Mouse (Mus musculus): ENCODE results near the gene Gm20388. TPM values are rescaled to one million over a fixed set of nuclear protein-coding genes. Genes with fewer than 3 reads are reported as not detected.
A peak's percentile ranks its signal among the peaks of the same experiment; 100 is the strongest.

Gm20388 gene
- polyA plus RNA-seq, 1 experiment: 0.36 TPM

- Histone ChIP-seq H3K27me3 (ENCODE audit: control insufficient read depth) (no peaks in the 10 kb centered on the region), H3K36me3 (ENCODE audit: control insufficient read depth) (peaks cover 95% of the 10 kb centered on the region), H3K9me3 (ENCODE audit: control insufficient read depth, low read length) (peaks cover 3% of the 10 kb centered on the region; the same call in 1 of the 2 replicates), H3K4me1 (ENCODE audit: control insufficient read depth) (peaks cover 85% of the 10 kb centered on the region), H3K4me3 (replicated peaks) (no peak overlapping the region)
- TF ChIP-seq GATA1 (IDR thresholded peaks at IDR 0.05; ENCODE audit: low read length) (no peak), TAL1 (IDR thresholded peaks at IDR 0.05; ENCODE audit: low read length) (no peak)
These were observed 2620.7 kb downstream of the Gm20388 start for GRCm38 (mm10) chr8:122531312-122531711.

GRCm38 (mm10) chr8:122537033-122537432 lies 2626.4 kb downstream of the Gm20388 start:
- no peak for TF ChIP-seq GATA1 (IDR thresholded peaks at IDR 0.05; ENCODE audit: low read length)
- TF ChIP-seq TAL1 (IDR thresholded peaks at IDR 0.05; ENCODE audit: low read length): no peak

GRCm38 (mm10) chr8:122537812-122538211 lies 2627.2 kb downstream of the Gm20388 start:
- TF ChIP-seq TAL1 (IDR thresholded peaks at IDR 0.05; ENCODE audit: low read length) (peak; percentile 86), GATA1 (IDR thresholded peaks at IDR 0.05; ENCODE audit: low read length) (peak; percentile 93)
- Histone ChIP-seq H3K9me3 (ENCODE audit: control insufficient read depth, low read length) (no peaks in the 10 kb centered on the region), H3K4me1 (ENCODE audit: control insufficient read depth) (peaks cover 92% of the 10 kb centered on the region), H3K27me3 (ENCODE audit: control insufficient read depth) (no peaks in the 10 kb centered on the region), H3K4me3 (replicated peaks) (peak overlapping the region; percentile 59), H3K36me3 (ENCODE audit: control insufficient read depth) (peaks cover 96% of the 10 kb centered on the region)

More at GRCm38 (mm10) chr8:122537033-122537432, 2626.4 kb downstream of the Gm20388 start:
- Histone ChIP-seq H3K9me3 (ENCODE audit: control insufficient read depth, low read length) (no peaks in the 10 kb centered on the region), H3K4me1 (ENCODE audit: control insufficient read depth) (peaks cover 92% of the 10 kb centered on the region), H3K27me3 (ENCODE audit: control insufficient read depth) (no peaks in the 10 kb centered on the region), H3K4me3 (replicated peaks) (peak overlapping the region; percentile 59), H3K36me3 (ENCODE audit: control insufficient read depth) (peaks cover 96% of the 10 kb centered on the region)

- Histone ChIP-seq H3K27me3 (ENCODE audit: control insufficient read depth) (no peaks in the 10 kb centered on the region), H3K9me3 (ENCODE audit: control insufficient read depth, low read length) (no peaks in the 10 kb centered on the region), H3K36me3 (ENCODE audit: control insufficient read depth) (peaks cover 96% of the 10 kb centered on the region), H3K4me1 (ENCODE audit: control insufficient read depth) (peaks cover 93% of the 10 kb centered on the region), H3K4me3 (replicated peaks) (peak overlapping the region; percentile 59)
- TF ChIP-seq GATA1 (IDR thresholded peaks at IDR 0.05; ENCODE audit: low read length) (peak; percentile 34; the same call in 1 of the 2 replicates), TAL1 (IDR thresholded peaks at IDR 0.05; ENCODE audit: low read length) (0 out of 3 replicates have a peak, but pooled peaks have one; percentile 27)
These were observed 2627.9 kb downstream of the Gm20388 start for GRCm38 (mm10) chr8:122538310-122539076.

- TF ChIP-seq GATA1 (IDR thresholded peaks at IDR 0.05; ENCODE audit: low read length) (no peak), TAL1 (IDR thresholded peaks at IDR 0.05; ENCODE audit: low read length) (no peak)
- Histone ChIP-seq H3K9me3 (ENCODE audit: control insufficient read depth, low read length) (no peaks in the 10 kb centered on the region), H3K27me3 (ENCODE audit: control insufficient read depth) (no peaks in the 10 kb centered on the region), H3K4me3 (replicated peaks) (no peak overlapping the region), H3K36me3 (ENCODE audit: control insufficient read depth) (peaks cover 97% of the 10 kb centered on the region), H3K4me1 (ENCODE audit: control insufficient read depth) (peaks cover 99% of the 10 kb centered on the region)
These were observed 2633.5 kb downstream of the Gm20388 start for GRCm38 (mm10) chr8:122544138-122544537.

GRCm38 (mm10) chr8:122546066-122546755 lies 2635.6 kb downstream of the Gm20388 start:
- peak; percentile 8; the same call in 1 of the 3 replicates for TF ChIP-seq TAL1 (IDR thresholded peaks at IDR 0.05; ENCODE audit: low read length)
- TF ChIP-seq GATA1 (IDR thresholded peaks at IDR 0.05; ENCODE audit: low read length): no peak
- peaks cover 95% of the 10 kb centered on the region for H3K4me1 ChIP-seq (ENCODE audit: control insufficient read depth)
- peaks cover 90% of the 10 kb centered on the region for H3K36me3 ChIP-seq (ENCODE audit: control insufficient read depth)
- H3K9me3 ChIP-seq (ENCODE audit: control insufficient read depth, low read length): no peaks in the 10 kb centered on the region
- peak overlapping the region; percentile 92 for H3K4me3 ChIP-seq (replicated peaks)
- no peaks in the 10 kb centered on the region for H3K27me3 ChIP-seq (ENCODE audit: control insufficient read depth)

GRCm38 (mm10) chr8:122546811-122547453 lies 2636.3 kb downstream of the Gm20388 start:
- Histone ChIP-seq H3K27me3 (ENCODE audit: control insufficient read depth) (no peaks in the 10 kb centered on the region), H3K9me3 (ENCODE audit: control insufficient read depth, low read length) (no peaks in the 10 kb centered on the region), H3K4me1 (ENCODE audit: control insufficient read depth) (peaks cover 95% of the 10 kb centered on the region), H3K4me3 (replicated peaks) (peak overlapping the region; percentile 92), H3K36me3 (ENCODE audit: control insufficient read depth) (peaks cover 84% of the 10 kb centered on the region)
- TF ChIP-seq GATA1 (IDR thresholded peaks at IDR 0.05; ENCODE audit: low read length): no peak
- no peak for TF ChIP-seq TAL1 (IDR thresholded peaks at IDR 0.05; ENCODE audit: low read length)

- Histone ChIP-seq H3K4me3 (replicated peaks) (peak overlapping the region; percentile 92), H3K36me3 (ENCODE audit: control insufficient read depth) (peaks cover 76% of the 10 kb centered on the region), H3K27me3 (ENCODE audit: control insufficient read depth) (no peaks in the 10 kb centered on the region), H3K9me3 (ENCODE audit: control insufficient read depth, low read length) (no peaks in the 10 kb centered on the region), H3K4me1 (ENCODE audit: control insufficient read depth) (peaks cover 90% of the 10 kb centered on the region)
- TF ChIP-seq TAL1 (IDR thresholded peaks at IDR 0.05; ENCODE audit: low read length): no peak
- TF ChIP-seq GATA1 (IDR thresholded peaks at IDR 0.05; ENCODE audit: low read length): no peak
These were observed 2637.2 kb downstream of the Gm20388 start for GRCm38 (mm10) chr8:122547815-122548214.

Data from erythroblast, embryonic 14.5 days (primary cell).